Mouse (Mus musculus) erythroblast, embryonic 14.5 days (primary cell): ENCODE measurements around the gene Slc4a5.

ENCODE experiments used
- GATA1 ChIP-seq: IDR thresholded peaks from 2 replicates; pipeline ENCODE4 v1.6.1; 2012; ENCODE audit warnings: low read length, inconsistent platforms, mixed read lengths
- TAL1 ChIP-seq: IDR thresholded peaks from 3 replicates; pipeline ENCODE4 v1.6.1; 2012; ENCODE audit warnings: low read length, inconsistent platforms, mixed read lengths

- TF ChIP-seq GATA1 (no peak), TAL1 (no peak)
Observed at GRCm38 (mm10) chr6:83267616-83268015, 48.0 kb downstream of the Slc4a5 start.
